Comparison of ENCODE assay signal across 10 mouse cellular contexts in the genomic region with DNA sequence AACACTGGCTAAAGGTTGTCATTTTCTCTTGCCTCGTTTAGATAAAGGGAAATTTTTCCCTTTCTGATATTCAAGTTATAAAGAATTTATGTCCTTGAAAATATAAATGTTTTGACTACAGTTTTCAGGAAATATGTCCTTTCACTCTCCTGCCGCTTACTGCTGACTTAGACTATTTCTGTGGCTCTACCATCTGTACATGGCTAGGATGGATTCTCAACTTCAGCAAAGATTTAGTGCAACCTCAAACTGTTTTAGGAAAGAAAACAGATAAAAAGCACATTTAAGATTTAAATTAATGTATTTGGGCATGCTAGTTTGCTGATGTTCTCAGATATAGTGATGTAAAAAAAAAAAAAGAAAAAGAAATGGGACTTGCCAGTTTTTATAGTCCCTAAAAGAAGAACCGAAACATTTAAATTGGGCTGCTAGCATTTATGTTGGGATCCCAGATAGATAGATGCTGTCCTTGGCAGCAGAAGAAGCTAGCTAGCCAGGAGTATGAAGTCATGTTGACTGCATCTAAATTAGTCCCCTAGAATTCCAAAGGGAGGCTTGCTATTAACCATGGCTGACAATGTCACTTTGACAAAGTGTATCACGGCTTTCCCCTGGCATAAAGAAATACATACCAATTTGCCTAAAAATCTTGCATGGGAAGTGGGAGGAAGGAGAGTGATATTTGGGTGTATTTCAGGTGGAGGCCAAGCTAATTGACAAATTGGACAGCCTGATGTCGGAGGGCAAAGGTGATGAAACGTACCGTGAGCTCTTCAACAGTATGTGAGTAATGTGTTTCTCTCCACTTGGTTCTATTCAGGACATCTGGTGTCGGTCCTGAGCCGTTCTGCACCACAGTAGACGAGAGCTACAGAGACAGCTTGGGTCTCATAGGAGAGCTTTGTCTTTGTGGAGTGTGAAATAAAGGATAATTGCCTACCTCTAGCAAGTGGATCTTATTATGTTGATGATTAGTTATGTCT.
DNase-seq lines count a peak whose midpoint lies in the region; ATAC-seq and TF ChIP-seq lines count a peak whose summit lies in the region.
"Had no signal": no experiment of that assay in that cellular context is flagged by ENCODE, and none has a peak within 500 bp of the region (broad histone marks: within the 10 kb centered on the region; RNA-seq: fewer than 3 reads in every experiment).

No protein-coding gene starts in this region.

- TF ChIP-seq CTCF in lung, postnatal 0 days (IDR thresholded peaks at IDR 0.05), result no peak

- WGBS in forebrain, embryonic 11.5 days, result 50% methylated on average over 10 of the region's 10 CpGs
- 57% methylated on average over 10 of the region's 10 CpGs for WGBS in forebrain, embryonic 10.5 days
- 53% methylated on average over 10 of the region's 10 CpGs for WGBS in midbrain, embryonic 12.5 days
- 40% methylated on average over 10 of the region's 10 CpGs for WGBS in midbrain, embryonic 16.5 days
- 42% methylated on average over 10 of the region's 10 CpGs for WGBS in hindbrain, embryonic 15.5 days
- WGBS in lung, postnatal 0 days, result 74% methylated on average over 10 of the region's 10 CpGs
- 70% methylated on average over 10 of the region's 10 CpGs for WGBS in intestine, embryonic 15.5 days

- H3K4me3 ChIP-seq in forebrain, embryonic 11.5 days (ENCODE audit: low read depth, low read length), result no peak overlapping the region
- H3K4me3 ChIP-seq in forebrain, embryonic 10.5 days, result no peak overlapping the region
- no peak overlapping the region for H3K4me3 ChIP-seq in midbrain, embryonic 12.5 days
- H3K4me3 ChIP-seq in midbrain, embryonic 16.5 days (ENCODE audit: low read depth, low read length), result no peak overlapping the region
- no peak overlapping the region for H3K4me3 ChIP-seq in hindbrain, embryonic 15.5 days
- H3K4me3 ChIP-seq in lung, postnatal 0 days (ENCODE audit: low read depth, low read length), result no peak overlapping the region
- H3K4me3 ChIP-seq in intestine, embryonic 15.5 days (replicated peaks), result no peak overlapping the region
- H3K4me3 ChIP-seq: erythroblast, embryonic 14.5 days had no signal

- TF ChIP-seq EP300 in lung, postnatal 0 days (IDR thresholded peaks at IDR 0.05), result no peak

- no peaks in the 10 kb centered on the region for H3K9me3 ChIP-seq in forebrain, embryonic 11.5 days (ENCODE audit: control insufficient read depth, low read length)
- H3K9me3 ChIP-seq in forebrain, embryonic 10.5 days, result no peaks in the 10 kb centered on the region
- H3K9me3 ChIP-seq in midbrain, embryonic 12.5 days, result no peaks in the 10 kb centered on the region
- H3K9me3 ChIP-seq in midbrain, embryonic 16.5 days (replicated peaks; ENCODE audit: control insufficient read depth, low read length, poor library complexity, severe bottlenecking), result no peaks in the 10 kb centered on the region
- no peaks in the 10 kb centered on the region for H3K9me3 ChIP-seq in hindbrain, embryonic 15.5 days
- no peaks in the 10 kb centered on the region for H3K9me3 ChIP-seq in lung, postnatal 0 days (ENCODE audit: low read length)
- H3K9me3 ChIP-seq in intestine, embryonic 15.5 days, result no peaks in the 10 kb centered on the region

- no peaks in the 10 kb centered on the region for H3K27me3 ChIP-seq in forebrain, embryonic 11.5 days (ENCODE audit: control insufficient read depth, insufficient read depth, low read length)
- H3K27me3 ChIP-seq in forebrain, embryonic 10.5 days (ENCODE audit: poor library complexity, severe bottlenecking), result peaks cover 13% of the 10 kb centered on the region
- no peaks in the 10 kb centered on the region for H3K27me3 ChIP-seq in midbrain, embryonic 12.5 days
- no peaks in the 10 kb centered on the region for H3K27me3 ChIP-seq in midbrain, embryonic 16.5 days (ENCODE audit: control insufficient read depth, insufficient read depth, low read depth, low read length)
- H3K27me3 ChIP-seq in hindbrain, embryonic 15.5 days, result no peaks in the 10 kb centered on the region
- no peaks in the 10 kb centered on the region for H3K27me3 ChIP-seq in lung, postnatal 0 days (replicated peaks; ENCODE audit: insufficient read depth, low read length)
- H3K27me3 ChIP-seq in intestine, embryonic 15.5 days (replicated peaks), result no peaks in the 10 kb centered on the region

- no peak for DNase-seq in forebrain, embryonic 11.5 days (ENCODE audit: low spot score)
- no peak for DNase-seq in forebrain, embryonic 10.5 days (ENCODE audit: extremely low spot score, low spot score)
- DNase-seq in lung, postnatal 0 days (ENCODE audit: low spot score), result no peak
- no peak for DNase-seq in urinary bladder, adult 18-20 months (ENCODE audit: low spot score in 2 of 2)
- DNase-seq: kidney, postnatal 36 days had no signal

- H3K9ac ChIP-seq in forebrain, embryonic 11.5 days (ENCODE audit: low read length), result no peak overlapping the region
- no peak overlapping the region for H3K9ac ChIP-seq in midbrain, embryonic 12.5 days (replicated peaks)
- no peak overlapping the region for H3K9ac ChIP-seq in midbrain, embryonic 16.5 days (ENCODE audit: low read depth, low read length)
- H3K9ac ChIP-seq in hindbrain, embryonic 15.5 days, result no peak overlapping the region
- no peak overlapping the region for H3K9ac ChIP-seq in lung, postnatal 0 days (replicated peaks; ENCODE audit: low read depth)
- no peak overlapping the region for H3K9ac ChIP-seq in intestine, embryonic 15.5 days

- no peaks in the 10 kb centered on the region for H3K36me3 ChIP-seq in forebrain, embryonic 11.5 days (ENCODE audit: control insufficient read depth, insufficient read depth, low read length)
- H3K36me3 ChIP-seq in forebrain, embryonic 10.5 days (replicated peaks), result no peaks in the 10 kb centered on the region
- H3K36me3 ChIP-seq in midbrain, embryonic 12.5 days, result no peaks in the 10 kb centered on the region
- H3K36me3 ChIP-seq in midbrain, embryonic 16.5 days (ENCODE audit: control insufficient read depth, insufficient read depth, low read length), result no peaks in the 10 kb centered on the region
- H3K36me3 ChIP-seq in hindbrain, embryonic 15.5 days, result no peaks in the 10 kb centered on the region
- H3K36me3 ChIP-seq in lung, postnatal 0 days (ENCODE audit: insufficient read depth, low read length), result no peaks in the 10 kb centered on the region
- no peaks in the 10 kb centered on the region for H3K36me3 ChIP-seq in intestine, embryonic 15.5 days

- H3K27ac ChIP-seq in forebrain, embryonic 11.5 days (ENCODE audit: low read depth, low read length), result no peak overlapping the region
- no peak overlapping the region for H3K27ac ChIP-seq in forebrain, embryonic 10.5 days
- no peak overlapping the region for H3K27ac ChIP-seq in midbrain, embryonic 12.5 days (replicated peaks)
- no peak overlapping the region for H3K27ac ChIP-seq in midbrain, embryonic 16.5 days (ENCODE audit: low read length)
- 0 out of 2 replicates have a peak overlapping the region, but pooled peaks have one; percentile 36 for H3K27ac ChIP-seq in hindbrain, embryonic 15.5 days (replicated peaks)
- no peak overlapping the region for H3K27ac ChIP-seq in lung, postnatal 0 days (ENCODE audit: low read length)
- H3K27ac ChIP-seq in intestine, embryonic 15.5 days, result no peak overlapping the region

- H3K4me2 ChIP-seq in forebrain, embryonic 11.5 days (ENCODE audit: low read depth, low read length, severe bottlenecking), result no peak overlapping the region
- H3K4me2 ChIP-seq in midbrain, embryonic 12.5 days (replicated peaks), result no peak overlapping the region
- H3K4me2 ChIP-seq in midbrain, embryonic 16.5 days (ENCODE audit: low read length), result no peak overlapping the region
- no peak overlapping the region for H3K4me2 ChIP-seq in hindbrain, embryonic 15.5 days
- no peak overlapping the region for H3K4me2 ChIP-seq in lung, postnatal 0 days (replicated peaks; ENCODE audit: low read depth, low read length)
- H3K4me2 ChIP-seq in intestine, embryonic 15.5 days (replicated peaks), result no peak overlapping the region

- H3K4me1 ChIP-seq in forebrain, embryonic 11.5 days (replicated peaks; ENCODE audit: control insufficient read depth, insufficient read depth, low read length), result peaks cover 10% of the 10 kb centered on the region; the same call in 1 of the 2 replicates
- H3K4me1 ChIP-seq in forebrain, embryonic 10.5 days, result peaks cover 54% of the 10 kb centered on the region
- peaks cover 27% of the 10 kb centered on the region for H3K4me1 ChIP-seq in midbrain, embryonic 12.5 days
- H3K4me1 ChIP-seq in midbrain, embryonic 16.5 days (ENCODE audit: control insufficient read depth, insufficient read depth, low read length), result peaks cover 28% of the 10 kb centered on the region
- H3K4me1 ChIP-seq in hindbrain, embryonic 15.5 days (replicated peaks), result peaks cover 26% of the 10 kb centered on the region
- no peaks in the 10 kb centered on the region for H3K4me1 ChIP-seq in lung, postnatal 0 days (ENCODE audit: insufficient read depth, low read depth, low read length)
- 0 out of 2 replicates have a peak, but pooled peaks cover 4% of the 10 kb centered on the region for H3K4me1 ChIP-seq in intestine, embryonic 15.5 days (replicated peaks)

- peak; percentile 70 for ATAC-seq in forebrain, embryonic 11.5 days (replicated peaks; ENCODE audit: low FRiP score)
- ATAC-seq in midbrain, embryonic 12.5 days (ENCODE audit: low FRiP score, low read depth), result peak; percentile 77
- ATAC-seq in midbrain, embryonic 16.5 days, result no peak
- peak; percentile 70; the same call in 1 of the 2 replicates for ATAC-seq in hindbrain, embryonic 15.5 days (ENCODE audit: low FRiP score, low read depth)
- no peak for ATAC-seq in lung, postnatal 0 days
- ATAC-seq in intestine, embryonic 15.5 days, result no peak

Comparison
In these comparisons a context has a peak if more than half of its experiments do, and no peak if none do; other contexts are left out.
1. ATAC-seq: peak in forebrain, embryonic 11.5 days (single experiment), midbrain, embryonic 12.5 days (single experiment) and hindbrain, embryonic 15.5 days (single experiment); none in midbrain, embryonic 16.5 days (single experiment), lung, postnatal 0 days (single experiment) and intestine, embryonic 15.5 days (single experiment).